Mouse (Mus musculus) small intestine, adult 2 months (tissue): ENCODE data around the gene Btbd35f29.
"Not testable (repeated sequence)": the region's sequence is repeated elsewhere in the genome, so short reads cannot be mapped to it uniquely, and the experiment has no call there.

ENCODE experiments used
- CTCF ChIP-seq: fragments of 200-500 bp; IDR thresholded peaks from 2 replicates; pipeline ENCODE4 v1.5.1; 2012; ENCODE audit warnings: low read depth, mild to moderate bottlenecking, control low read depth, inconsistent platforms, low read length, moderate library complexity, mixed read lengths; ENCODE audit not compliant: insufficient replicate concordance, insufficient read length; ENCODE audit errors: extremely low read depth
- POLR2A ChIP-seq: fragments of 200-500 bp; IDR thresholded peaks from 2 replicates; pipeline ENCODE4 v1.6.1; 2012; ENCODE audit warnings: low read depth, mild to moderate bottlenecking, control low read depth, inconsistent platforms, low read length, moderate library complexity

- not testable (repeated sequence) for TF ChIP-seq CTCF, POLR2A
These were observed 42.2 kb downstream of the Btbd35f29 start for GRCm38 (mm10) chrX:31159450-31160322.
